Mouse (Mus musculus) kidney, adult 8-10 months (tissue): ENCODE measurements around the gene Usp47.
A peak's percentile ranks its signal among the peaks of the same experiment; 100 is the strongest.

Experiments used
- DNase-seq, 2 experiments: peaks; one replicate each; pipeline ENCODE4 v3.0.0; 2022

Gene Usp47

GRCm38 (mm10) chr7:112158316-112158741 is 135.0 kb downstream of the Usp47 start:
- no peak for DNase-seq

DNA sequence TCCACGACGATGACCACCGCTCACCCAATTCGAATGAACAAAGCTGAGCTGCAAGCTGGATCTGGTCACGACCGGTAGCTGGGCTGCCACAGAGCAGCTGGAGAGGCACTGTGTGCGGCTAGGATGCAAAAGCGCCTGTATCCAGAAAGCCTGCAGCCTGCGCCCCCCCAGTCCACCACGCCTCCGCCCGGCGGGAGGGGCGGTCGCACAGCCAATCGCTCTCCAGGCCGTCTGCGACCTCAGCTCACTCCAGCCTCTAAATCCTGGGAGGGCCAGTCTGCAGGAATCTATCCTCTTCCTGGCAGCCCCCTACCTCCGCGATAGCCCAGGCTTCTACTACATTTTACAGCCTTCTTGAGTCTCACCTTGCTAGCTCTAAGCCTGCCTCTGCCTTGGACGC is 135.6 kb downstream of the Usp47 start, which contains the start of gene Dkk3:
Gene Dkk3 (minus strand): TSS at position 116 of the 400 bp plus-strand sequence.
- DNase-seq, result peak in 1 of 2 experiments; percentile 4

- no peak for DNase-seq
Observed at GRCm38 (mm10) chr7:112159835-112160234, 136.5 kb downstream of the Usp47 start.
